Mouse (Mus musculus) testis, adult 2 months (tissue): Measurements from ENCODE around the gene Scgb1a1. TPM values are rescaled to one million over a fixed set of nuclear protein-coding genes. Genes with fewer than 3 reads are reported as not detected.

Source experiments
- H3K27ac ChIP-seq: fragments of 200-500 bp; 2 replicates; pipeline ENCODE4 v1.5.1; 2012; ENCODE audit warnings: low read depth, low read length; ENCODE audit not compliant: control insufficient read depth, insufficient read depth
- H3K27me3 ChIP-seq: fragments of 200-500 bp; 2 replicates; pipeline ENCODE4 v1.6.1; 2012; ENCODE audit warnings: mild to moderate bottlenecking, low read length, moderate library complexity; ENCODE audit not compliant: control insufficient read depth, insufficient read depth
- H3K36me3 ChIP-seq: fragments of 200-500 bp; 2 replicates; pipeline ENCODE4 v1.6.1; 2012; ENCODE audit warnings: mild to moderate bottlenecking, low read length; ENCODE audit not compliant: control insufficient read depth, insufficient read depth
- H3K4me1 ChIP-seq: fragments of 200-500 bp; 2 replicates; pipeline ENCODE4 v1.6.1; 2012; ENCODE audit warnings: low read length; ENCODE audit not compliant: control insufficient read depth, insufficient read depth
- H3K4me3 ChIP-seq: fragments of 200-500 bp; 2 replicates; pipeline ENCODE4 v1.5.1; 2012; ENCODE audit warnings: low read depth, mild to moderate bottlenecking, low read length, moderate library complexity, mixed read lengths; ENCODE audit not compliant: control insufficient read depth
- CTCF ChIP-seq: fragments of 200-500 bp; IDR thresholded peaks from 2 replicates; pipeline ENCODE4 v1.5.1; 2012; ENCODE audit warnings: low read depth, mild to moderate bottlenecking, inconsistent platforms, low read length, moderate library complexity; ENCODE audit not compliant: control insufficient read depth, insufficient read depth, insufficient replicate concordance
- POLR2A ChIP-seq: fragments of 200-500 bp; IDR thresholded peaks from 2 replicates; pipeline ENCODE4 v1.6.1; 2012; ENCODE audit warnings: low read depth, mild to moderate bottlenecking, inconsistent platforms, low read length, moderate library complexity; ENCODE audit not compliant: control insufficient read depth
- polyA plus RNA-seq: library from polyadenylated mRNA; depleted of rRNA; stranded (reverse); fragments of >200 nt; gene quantifications from 2 replicates; pipeline ENCODE4 v1.2.3, GENCODE M21; 2012

Scgb1a1 gene
- polyA plus RNA-seq, 1 experiment: 0.41 TPM

DNA sequence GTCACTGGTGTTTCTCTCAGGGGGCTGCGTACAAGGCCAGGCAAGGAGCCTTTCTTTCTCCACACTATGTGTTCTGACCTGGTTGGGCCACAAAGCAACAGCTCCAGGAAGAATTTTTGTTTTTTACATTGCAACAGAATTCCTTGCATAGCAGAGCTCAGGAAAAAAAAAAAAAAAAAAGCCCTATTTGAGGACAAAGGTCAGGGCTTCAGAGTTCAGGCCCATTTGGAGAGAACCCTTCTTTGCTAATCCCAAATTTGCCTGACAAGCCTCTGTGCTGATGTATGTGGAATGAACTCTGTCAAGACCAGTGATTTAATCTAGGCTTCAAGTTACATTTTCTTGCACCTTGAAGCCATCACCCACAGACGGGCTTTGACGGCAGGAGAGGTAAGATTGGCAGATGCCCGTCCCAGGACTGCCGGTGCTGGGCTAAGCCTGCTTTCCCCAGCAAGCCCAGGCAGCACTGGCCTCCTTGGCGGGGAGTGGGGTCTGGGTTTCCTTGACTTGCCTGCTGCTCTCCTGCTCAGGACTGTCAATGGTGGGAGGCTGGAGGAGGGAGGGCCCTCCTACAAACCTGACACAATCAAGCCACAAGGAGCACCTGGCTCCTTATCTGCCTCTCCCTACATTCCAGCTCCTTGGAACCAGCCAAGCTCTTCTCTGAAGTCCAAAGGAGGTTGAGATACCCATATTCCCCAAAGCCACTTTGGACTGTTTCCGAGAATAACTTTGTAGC is 40.4 kb downstream of the Scgb1a1 start:
- TF ChIP-seq CTCF (no peak), POLR2A (no peak)
- Histone ChIP-seq H3K27ac (peak overlapping the region; percentile 60; the same call in 1 of the 2 replicates), H3K4me3 (no peak overlapping the region), H3K4me1 (peaks cover 5% of the 10 kb centered on the region), H3K36me3 (no peaks in the 10 kb centered on the region), H3K27me3 (no peaks in the 10 kb centered on the region)

DNA sequence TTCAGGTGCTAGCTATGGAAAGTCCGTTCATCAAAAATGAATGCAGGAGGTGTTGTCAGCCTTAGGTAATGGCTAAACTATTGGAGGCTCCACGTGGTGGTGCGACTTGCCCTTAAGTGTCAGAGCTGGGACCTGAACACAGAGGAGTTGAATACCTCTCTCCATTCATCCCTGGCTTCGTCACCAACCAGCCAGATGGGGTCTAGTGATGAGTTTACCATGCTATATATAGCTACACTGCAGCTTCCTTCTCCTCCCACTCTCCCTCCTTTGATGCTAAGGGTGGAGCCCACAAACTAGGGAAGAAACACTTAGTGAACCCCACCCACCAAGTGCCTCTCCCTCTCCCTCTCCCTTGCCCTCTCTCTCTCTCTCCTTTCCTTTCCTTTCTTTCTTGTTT is 43.5 kb downstream of the Scgb1a1 start:
- Histone ChIP-seq H3K36me3 (no peaks in the 10 kb centered on the region), H3K27ac (no peak overlapping the region), H3K27me3 (no peaks in the 10 kb centered on the region), H3K4me1 (peaks cover 5% of the 10 kb centered on the region), H3K4me3 (no peak overlapping the region)
- TF ChIP-seq CTCF: no peak
- no peak for TF ChIP-seq POLR2A

DNA sequence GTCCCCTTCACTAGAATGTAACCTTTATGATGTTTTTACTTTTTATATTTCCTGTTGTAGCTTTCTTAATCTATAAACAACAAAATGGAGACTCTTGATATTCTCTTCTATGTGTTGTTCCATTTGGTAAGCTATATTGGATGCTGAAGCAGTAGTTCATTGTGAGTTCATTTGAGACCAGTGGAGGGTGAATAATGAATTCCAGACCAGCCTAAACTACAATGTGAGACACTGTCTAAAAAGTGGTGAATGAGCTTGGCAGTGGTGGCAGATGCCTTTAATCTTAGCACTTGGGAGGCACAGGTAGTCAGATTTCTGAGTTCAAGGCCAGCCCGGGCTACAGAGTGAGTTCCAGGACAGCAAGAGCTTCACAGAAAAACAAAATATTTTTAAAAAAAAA is 44.6 kb downstream of the Scgb1a1 start:
- Histone ChIP-seq H3K27ac (no peak overlapping the region), H3K4me1 (peaks cover 5% of the 10 kb centered on the region), H3K4me3 (no peak overlapping the region), H3K27me3 (no peaks in the 10 kb centered on the region), H3K36me3 (no peaks in the 10 kb centered on the region)
- no peak for TF ChIP-seq CTCF
- no peak for TF ChIP-seq POLR2A

DNA sequence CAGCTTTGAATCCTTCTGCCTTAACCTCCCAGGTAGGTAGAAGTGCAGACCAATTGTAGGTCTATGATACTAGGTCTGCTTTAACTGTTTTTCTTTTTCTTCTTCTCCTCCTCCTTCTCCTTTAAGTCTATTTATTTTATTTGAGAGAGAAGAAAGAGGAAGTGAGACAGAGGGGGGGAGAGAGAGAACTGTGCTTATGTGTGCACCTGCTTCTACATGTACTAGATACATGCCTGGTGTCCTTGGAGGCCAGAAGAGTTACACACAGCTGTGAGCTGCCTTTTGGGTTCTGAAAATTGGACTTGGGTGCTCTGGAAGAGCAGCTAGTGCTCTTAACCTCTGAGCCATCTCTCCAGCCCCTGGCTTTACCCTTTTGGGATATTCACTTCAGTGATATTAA is 46.7 kb downstream of the Scgb1a1 start:
- H3K4me3 ChIP-seq: no peak overlapping the region
- no peak overlapping the region for H3K27ac ChIP-seq
- no peaks in the 10 kb centered on the region for H3K27me3 ChIP-seq
- no peaks in the 10 kb centered on the region for H3K36me3 ChIP-seq
- H3K4me1 ChIP-seq: no peaks in the 10 kb centered on the region
- TF ChIP-seq POLR2A: no peak
- no peak for TF ChIP-seq CTCF

DNA sequence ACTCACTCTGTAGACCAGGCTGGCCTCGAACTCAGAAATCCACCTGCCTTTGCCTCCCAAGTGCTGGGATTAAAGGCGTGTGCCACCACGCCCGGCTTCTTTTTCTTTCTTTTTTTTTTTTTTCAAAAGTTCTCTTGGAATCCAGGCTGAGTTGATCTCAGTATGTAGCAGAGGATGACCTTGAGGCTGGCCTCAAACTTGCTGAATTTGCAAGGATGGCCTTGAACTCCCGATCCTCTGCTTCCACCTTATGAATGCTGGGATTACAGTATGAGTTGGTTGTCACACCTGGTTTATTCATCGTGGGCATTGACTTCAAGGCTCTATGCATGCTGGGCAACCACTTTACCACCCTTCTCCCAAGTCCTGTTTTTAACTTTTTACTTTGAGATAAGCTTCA is 47.1 kb downstream of the Scgb1a1 start:
- TF ChIP-seq POLR2A: no peak
- H3K4me3 ChIP-seq: no peak overlapping the region
- H3K36me3 ChIP-seq: no peaks in the 10 kb centered on the region
- no peaks in the 10 kb centered on the region for H3K27me3 ChIP-seq
- no peak overlapping the region for H3K27ac ChIP-seq
- no peaks in the 10 kb centered on the region for H3K4me1 ChIP-seq

DNA sequence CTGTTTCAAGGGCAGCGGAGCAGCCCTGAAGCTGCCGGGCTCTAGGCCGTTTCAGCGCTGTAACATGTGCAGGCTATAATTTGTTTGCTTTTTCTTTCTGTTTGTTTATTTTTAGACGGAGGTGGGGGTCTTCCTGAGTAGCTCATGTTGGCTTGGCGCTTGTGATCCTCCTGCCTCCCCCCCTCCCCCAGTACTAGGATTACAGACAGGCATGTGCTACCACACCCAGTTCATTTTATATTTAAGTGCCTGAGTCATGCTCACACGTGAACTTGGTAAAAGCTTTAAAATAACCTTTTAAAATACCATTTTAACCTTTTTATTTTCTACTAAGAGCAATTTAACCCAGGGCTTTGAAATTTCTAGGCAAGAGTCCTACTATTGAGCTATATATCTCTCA is 47.8 kb downstream of the Scgb1a1 start:
- H3K36me3 ChIP-seq: no peaks in the 10 kb centered on the region
- H3K4me3 ChIP-seq: no peak overlapping the region
- TF ChIP-seq POLR2A (no peak), CTCF (no peak)
- H3K4me1 ChIP-seq: no peaks in the 10 kb centered on the region
- no peak overlapping the region for H3K27ac ChIP-seq
- H3K27me3 ChIP-seq: no peaks in the 10 kb centered on the region

DNA sequence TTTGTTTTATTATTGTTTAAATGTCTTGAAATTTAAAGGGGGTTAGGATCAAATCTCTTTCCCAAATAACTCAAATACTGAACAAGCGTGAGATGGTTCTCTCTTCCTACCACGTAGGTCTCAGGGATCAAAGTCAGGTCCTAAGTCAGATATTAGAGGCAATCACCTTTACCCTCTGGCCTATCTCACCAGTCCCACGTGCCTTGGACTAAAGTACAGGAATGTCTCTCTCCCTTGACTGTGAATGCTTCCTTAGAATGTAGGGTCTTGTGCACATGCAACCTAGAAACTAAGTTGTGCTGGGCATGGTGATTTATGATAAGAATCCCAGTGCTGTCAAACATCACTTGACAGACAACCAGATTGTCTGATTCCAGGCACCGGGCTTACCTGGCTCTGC is 48.5 kb downstream of the Scgb1a1 start:
- Histone ChIP-seq H3K4me3 (no peak overlapping the region), H3K27ac (no peak overlapping the region), H3K4me1 (no peaks in the 10 kb centered on the region), H3K36me3 (no peaks in the 10 kb centered on the region), H3K27me3 (no peaks in the 10 kb centered on the region)
- no peak for TF ChIP-seq POLR2A
- no peak for TF ChIP-seq CTCF
